Mouse (Mus musculus) spleen, embryonic (tissue): ENCODE results near the gene Gpr107.

Experiments used
- CTCF ChIA-PET: fragments of 350-600 bp; sonication (Branson Sonifier 250); formaldehyde crosslinking; loops from one replicate; lab custom pipeline; 2022; lab: Charles Lee

Gpr107 gene

GRCm38 (mm10) chr2:31151892-31152812, at the start of gene Gpr107:
TSS of gene Gpr107 (plus strand) at chr2:31152316.
- CTCF ChIA-PET, result interaction anchor here (0.6 to 1.2 kb wide), 5 partner anchors 13 to 545 kb away, joined by 3 read pairs; no protein-coding TSS in a partner anchor

GRCm38 (mm10) chr2:31103321-31103720, 48.8 kb upstream of the Gpr107 start:
- CTCF ChIA-PET, result no interaction called here

GRCm38 (mm10) chr2:31105279-31105678, 46.8 kb upstream of the Gpr107 start:
- CTCF ChIA-PET, result interaction anchor here (0.5 to 0.7 kb wide), 2 partner anchors 28 to 44 kb away, joined by 3 to 6 read pairs; no protein-coding TSS in a partner anchor

- CTCF ChIA-PET, result interaction anchor here (1.0 kb wide), 1 partner anchor 16 kb away, joined by 3 read pairs; no protein-coding TSS in a partner anchor
Observed at GRCm38 (mm10) chr2:31106004-31106403, 46.1 kb upstream of the Gpr107 start.

DNA sequence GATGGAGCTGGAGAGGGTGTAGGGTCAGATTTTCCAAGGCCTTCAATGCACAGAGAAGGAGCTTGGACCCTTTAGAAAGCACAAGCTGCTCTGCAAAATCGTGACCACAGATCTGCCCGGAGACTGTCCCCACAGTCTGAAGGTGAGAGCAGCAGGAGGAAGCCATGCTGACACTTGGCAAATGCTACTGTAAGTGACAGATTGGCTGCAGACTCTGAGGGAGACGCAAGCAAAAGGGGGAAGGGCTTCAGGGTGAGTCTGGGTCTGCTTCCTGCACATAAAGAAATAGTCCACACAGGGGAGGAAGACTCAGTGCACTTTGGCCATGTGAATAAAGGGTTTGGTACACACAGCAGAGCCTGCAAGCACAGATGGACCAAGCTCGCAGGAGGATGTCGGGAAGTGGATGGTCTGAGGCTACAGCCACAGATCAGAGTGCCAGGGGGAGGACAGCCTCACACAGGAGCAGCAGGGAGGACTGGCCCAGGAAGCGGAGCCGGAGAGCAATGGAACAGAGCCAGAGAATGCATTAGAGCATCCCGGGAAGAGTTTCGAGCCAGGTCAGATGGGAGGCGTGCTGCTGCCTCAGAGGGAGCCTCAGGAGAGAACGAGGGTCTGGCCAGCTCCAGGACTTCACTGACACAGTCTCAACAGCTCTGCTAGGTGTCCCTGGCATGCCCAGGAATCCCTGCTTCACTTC, 45.3 kb upstream of the Gpr107 start:
- CTCF ChIA-PET, result interaction anchor here (1.0 kb wide), 1 partner anchor 17 kb away, joined by 3 read pairs; no protein-coding TSS in a partner anchor

DNA sequence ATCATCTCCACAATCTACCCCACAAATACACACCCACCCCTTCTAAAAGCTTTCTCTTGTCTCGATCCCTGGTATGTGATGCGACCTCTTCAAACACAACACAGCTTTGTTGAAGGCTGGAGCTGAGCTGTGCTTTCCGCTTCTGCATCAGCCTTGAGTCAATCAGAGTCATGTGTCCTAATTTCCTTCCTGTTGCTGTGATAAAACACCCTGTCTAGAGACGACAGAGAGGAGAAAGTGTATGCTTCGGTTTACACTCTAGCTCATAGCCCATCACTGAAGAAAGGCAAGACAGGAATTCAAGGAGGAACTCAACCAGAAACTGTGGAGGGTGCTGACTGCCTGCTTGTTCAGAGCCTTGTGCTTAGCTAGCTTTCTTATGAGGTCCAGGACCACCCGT, 43.9 kb upstream of the Gpr107 start:
- CTCF ChIA-PET, result interaction anchor here (0.9 kb wide), 1 partner anchor 9 kb away, joined by 4 read pairs; no protein-coding TSS in a partner anchor

DNA sequence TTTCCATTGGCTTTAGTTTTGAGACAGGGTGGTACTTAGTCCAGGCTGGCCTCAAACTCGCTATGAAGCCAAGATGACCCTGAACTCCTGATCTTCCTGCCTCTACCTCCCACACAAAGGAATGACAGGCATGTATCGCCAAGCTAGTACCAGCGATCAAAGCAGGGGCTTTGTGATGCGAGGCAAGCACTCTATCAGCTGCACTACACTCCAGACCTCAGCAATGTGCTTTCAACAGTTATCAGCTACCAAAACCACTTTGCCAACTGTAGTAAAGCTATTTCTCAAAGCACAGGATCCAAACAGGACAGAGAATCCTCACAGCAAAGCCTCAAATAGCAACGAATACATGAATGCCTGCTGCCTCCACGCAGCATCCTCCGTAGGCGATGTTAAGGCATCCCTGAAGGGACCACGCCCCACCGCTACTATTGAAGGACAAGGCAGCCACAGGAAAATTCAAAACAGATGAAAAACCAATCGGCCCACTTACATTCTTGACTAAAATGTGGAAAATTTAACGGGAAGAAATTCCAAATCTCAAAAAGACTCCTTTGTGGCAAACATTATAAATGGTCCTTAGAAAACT, 42.1 kb upstream of the Gpr107 start:
- CTCF ChIA-PET, result interaction anchor here (0.7 kb wide), 1 partner anchor 17 kb away, joined by 4 read pairs; no protein-coding TSS in a partner anchor

DNA sequence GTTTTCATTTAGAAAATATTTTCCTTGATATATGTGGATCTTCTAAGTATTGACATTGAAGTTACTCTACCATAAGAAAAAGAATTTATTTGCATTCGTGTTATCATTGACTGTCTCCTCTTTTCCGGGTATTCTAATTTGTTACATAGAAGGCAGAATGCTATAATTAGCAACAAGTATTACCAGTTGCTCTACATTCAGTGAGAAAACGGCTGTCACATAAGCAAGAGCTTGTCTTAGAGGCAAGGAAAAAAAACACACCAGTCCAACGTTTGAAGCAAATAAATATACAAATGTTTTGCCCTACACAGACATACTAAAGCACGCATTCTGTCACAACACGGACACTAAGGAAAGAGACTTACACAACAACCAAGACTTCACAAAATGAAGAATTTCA, 40.4 kb upstream of the Gpr107 start:
- CTCF ChIA-PET, result interaction anchor here (0.6 to 1.0 kb wide), 2 partner anchors 9 to 1923 kb away, joined by 4 to 10 read pairs; no protein-coding TSS in a partner anchor

GRCm38 (mm10) chr2:31114205-31114604, 37.9 kb upstream of the Gpr107 start:
- CTCF ChIA-PET, result interaction anchor here (1.0 kb wide), 1 partner anchor 30 kb away, joined by 3 read pairs; no protein-coding TSS in a partner anchor

GRCm38 (mm10) chr2:31115091-31115942, 36.8 kb upstream of the Gpr107 start:
- CTCF ChIA-PET, result no interaction called here

GRCm38 (mm10) chr2:31115943-31116731, 36.0 kb upstream of the Gpr107 start:
- CTCF ChIA-PET, result interaction anchor here (0.6 to 0.8 kb wide), 2 partner anchors 10 to 34 kb away, joined by 3 to 6 read pairs; no protein-coding TSS in a partner anchor

DNA sequence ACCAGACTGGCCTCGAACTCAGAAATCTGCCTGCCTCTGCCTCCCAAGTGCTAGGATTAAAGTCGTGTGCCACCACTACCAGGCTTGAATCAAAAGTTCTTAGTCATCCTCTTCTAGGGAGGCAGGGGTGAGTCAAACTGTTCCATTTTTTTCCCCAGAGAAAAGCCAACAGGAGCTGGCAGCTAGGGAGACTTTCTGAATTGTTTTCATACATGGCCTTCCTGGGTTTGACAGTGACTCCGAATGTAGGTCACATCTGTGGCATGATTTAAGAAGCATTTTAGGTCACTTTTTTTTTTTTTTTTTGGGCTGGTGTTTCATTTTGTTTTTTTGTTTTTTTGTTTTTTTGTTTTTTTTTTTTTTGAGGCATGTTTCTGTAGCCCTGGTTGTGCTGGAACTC, 33.9 kb upstream of the Gpr107 start:
- CTCF ChIA-PET, result interaction anchor here (0.8 kb wide), 1 partner anchor 34 kb away, joined by 3 read pairs; no protein-coding TSS in a partner anchor

GRCm38 (mm10) chr2:31118639-31119380, 33.3 kb upstream of the Gpr107 start:
- CTCF ChIA-PET, result interaction anchor here (0.6 to 0.8 kb wide), 3 partner anchors 21 to 34 kb away, joined by 3 read pairs; no protein-coding TSS in a partner anchor

- CTCF ChIA-PET, result interaction anchor here (0.6 kb wide), 2 partner anchors 20 to 31 kb away, joined by 3 read pairs; no protein-coding TSS in a partner anchor
Observed at GRCm38 (mm10) chr2:31119795-31120194, 32.3 kb upstream of the Gpr107 start.

- CTCF ChIA-PET, result no interaction called here
Observed at GRCm38 (mm10) chr2:31121131-31121693, 30.9 kb upstream of the Gpr107 start.

- CTCF ChIA-PET, result interaction anchor here (0.7 kb wide), 1 partner anchor 704 kb away, joined by 3 read pairs; no protein-coding TSS in a partner anchor
Observed at GRCm38 (mm10) chr2:31122806-31123205, 29.3 kb upstream of the Gpr107 start.

DNA sequence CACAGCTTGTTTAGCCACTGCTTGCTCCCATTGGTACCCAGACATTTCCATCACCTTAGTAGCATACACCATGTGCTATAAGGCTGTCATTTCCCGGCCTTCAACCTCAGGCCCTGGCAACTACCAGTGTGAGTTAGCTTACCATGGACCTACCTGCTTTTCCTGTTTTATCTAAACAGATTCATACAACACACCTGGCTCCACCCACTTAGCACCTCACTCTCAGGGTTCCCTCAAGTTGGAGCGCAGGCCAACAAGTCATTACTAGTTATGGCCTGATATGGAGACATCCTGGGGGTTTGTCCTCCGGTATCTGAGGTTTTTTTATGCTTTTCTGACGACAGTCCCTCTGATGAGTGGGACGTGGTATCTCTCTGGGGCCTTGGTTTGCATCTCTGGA, 28.6 kb upstream of the Gpr107 start:
- CTCF ChIA-PET, result no interaction called here

DNA sequence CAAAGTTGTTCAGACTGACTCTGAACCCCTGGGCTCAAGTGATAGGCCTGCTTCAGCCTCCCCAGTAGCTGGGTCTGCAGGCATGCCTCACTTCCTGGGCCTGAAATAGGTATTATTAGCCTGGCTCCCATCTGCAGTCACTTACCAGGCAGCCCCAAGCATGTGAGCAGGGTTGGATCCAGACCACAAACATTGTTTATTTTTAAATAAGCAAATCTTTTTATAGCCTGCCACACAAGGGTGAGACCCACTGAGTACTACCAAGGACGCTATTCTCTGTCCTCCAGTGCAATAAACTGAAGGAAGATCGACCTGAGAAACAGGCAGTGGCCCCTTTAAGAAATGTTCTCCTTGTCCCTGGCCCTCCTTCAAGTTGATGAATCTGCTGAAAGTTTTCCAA, 27.4 kb upstream of the Gpr107 start:
- CTCF ChIA-PET, result no interaction called here
